Mouse (Mus musculus) gastrocnemius, postnatal 4 days (tissue): ENCODE data around the gene Atp5b. TPM values are rescaled to one million over a fixed set of nuclear protein-coding genes. Genes with fewer than 3 reads are reported as not detected.
"Not testable (repeated sequence)": the region's sequence is repeated elsewhere in the genome, so short reads cannot be mapped to it uniquely, and the experiment has no call there.

Experiments
- DNase-seq, 2 experiments: peaks; one replicate each; pipeline ENCODE4 v3.0.0; 2021 to 2022; ENCODE audit warnings: low spot score in 2 of 2, mixed read lengths in 2 of 2
- total RNA-seq, 2 experiments: library from RNA; stranded (reverse); gene quantifications; 2 replicates each; pipeline ENCODE4 v1.2.3; 2021

Gene Atp5b
- total RNA-seq, 2 experiments from 2014 or later: 3,386 to 3,414 TPM

DNA sequence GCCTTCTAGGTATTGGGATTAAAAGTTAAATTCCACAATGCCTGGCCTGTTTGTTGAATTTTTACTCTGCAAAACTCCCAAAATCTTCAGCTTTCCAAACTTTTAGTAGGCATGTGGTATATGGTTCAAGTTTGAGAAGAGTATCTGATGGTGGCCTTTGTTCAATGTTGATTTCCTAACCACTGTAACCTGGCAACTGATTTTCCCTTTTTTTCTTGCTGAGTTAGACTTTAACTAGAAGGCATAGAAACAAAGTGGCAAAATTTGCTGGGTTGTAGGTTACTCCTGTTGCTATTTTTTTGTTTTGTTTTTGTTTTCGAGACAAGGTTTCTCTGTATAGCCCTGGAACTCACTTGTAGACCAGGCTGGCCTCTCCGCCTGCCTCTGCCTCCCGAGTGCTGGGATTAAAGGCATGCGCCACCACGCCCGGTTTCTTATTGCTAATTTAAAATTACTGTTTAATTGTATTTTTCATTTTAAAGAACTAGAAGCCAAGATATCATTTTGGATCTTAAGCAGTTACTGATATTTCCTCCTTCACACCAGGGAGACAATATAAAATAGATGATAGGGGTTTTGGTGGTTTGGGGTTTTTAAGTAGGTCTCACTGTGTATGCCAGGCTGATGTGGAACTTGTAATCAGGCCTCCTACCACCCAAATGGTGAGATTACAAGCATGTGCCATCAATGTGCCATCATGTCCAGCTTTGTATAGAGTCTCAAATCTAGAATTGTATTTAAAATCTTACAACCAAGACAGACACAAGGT is 20.7 kb upstream of the Atp5b start:
- no peak for DNase-seq

DNA sequence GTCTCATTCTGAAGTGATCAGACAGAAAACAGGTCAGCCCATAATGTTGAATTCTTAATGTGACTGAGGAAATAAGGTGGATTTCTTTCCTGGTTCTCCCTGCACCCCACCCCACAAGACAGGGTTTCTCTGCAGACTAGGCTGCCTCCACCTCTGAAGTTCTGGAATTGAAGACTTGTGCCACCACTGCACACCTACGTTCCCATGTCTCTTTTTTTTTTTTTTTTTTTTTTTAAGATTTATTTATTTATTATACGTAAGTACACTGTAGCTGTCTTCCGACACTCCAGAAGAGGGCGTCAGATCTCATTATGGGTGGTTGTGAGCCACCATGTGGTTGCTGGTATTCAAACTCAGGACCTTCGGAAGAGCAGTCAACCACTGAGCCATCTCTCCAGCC is 17.0 kb upstream of the Atp5b start:
- no peak for DNase-seq

DNA sequence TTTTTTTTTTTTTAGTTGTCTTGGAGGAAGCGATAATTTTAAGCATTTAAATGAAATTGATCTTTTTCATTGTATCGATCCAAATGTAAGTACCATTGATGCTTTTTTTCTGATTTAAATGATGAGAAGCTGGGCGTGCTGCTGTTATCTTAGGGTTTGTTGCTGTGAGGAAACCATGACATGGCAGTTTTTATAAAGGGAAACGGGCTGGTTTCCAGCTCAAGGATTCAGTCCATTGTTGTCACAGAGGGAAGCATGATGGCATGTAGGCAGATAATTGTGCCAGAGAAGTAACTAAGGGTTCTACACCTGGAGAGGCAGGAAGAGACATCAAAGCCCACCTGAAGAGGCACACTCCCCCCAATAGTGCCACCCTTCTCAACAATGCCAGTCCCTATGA is 13.9 kb upstream of the Atp5b start:
- DNase-seq: no peak

DNA sequence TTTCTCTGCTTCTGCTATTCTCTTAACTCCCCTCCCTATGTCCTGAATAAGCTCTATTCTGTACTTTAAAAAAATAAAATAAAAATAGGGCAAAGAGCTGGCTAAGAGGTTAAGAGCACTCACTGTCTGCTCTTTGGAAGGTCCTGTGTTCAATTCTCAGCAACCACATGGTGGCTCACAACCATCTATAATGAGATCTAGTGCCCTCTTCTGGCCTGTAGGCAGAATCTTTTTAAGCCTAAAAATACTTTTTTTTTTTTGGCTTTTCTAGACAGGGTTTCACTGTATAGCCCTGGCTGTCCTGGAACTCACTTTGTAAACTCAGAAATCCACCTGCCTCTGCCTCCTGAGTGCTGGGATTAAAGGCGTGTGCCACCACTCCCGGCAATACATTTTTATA is 12.6 kb upstream of the Atp5b start:
- DNase-seq: not testable (repeated sequence)

DNA sequence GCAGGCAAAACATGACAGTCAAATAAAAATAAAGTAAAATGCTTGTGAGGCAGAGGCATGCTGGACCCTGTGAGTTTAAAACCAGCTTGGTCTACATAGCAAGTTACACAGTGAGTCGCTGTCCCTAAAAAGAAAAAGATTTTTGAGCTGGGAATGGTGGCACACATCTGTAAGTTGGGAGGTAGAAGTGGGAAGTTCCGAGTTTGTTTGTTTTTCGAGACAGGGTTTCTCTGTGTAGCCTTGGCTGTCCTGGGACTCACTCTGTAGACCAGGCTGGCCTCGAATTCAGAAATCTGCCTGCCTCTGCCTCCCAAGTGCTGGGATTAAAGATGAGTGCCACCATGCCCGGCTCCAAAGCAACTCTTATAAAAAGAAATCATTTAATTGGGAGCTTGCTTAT is 4.8 kb upstream of the Atp5b start:
- DNase-seq: not testable (repeated sequence)

DNA sequence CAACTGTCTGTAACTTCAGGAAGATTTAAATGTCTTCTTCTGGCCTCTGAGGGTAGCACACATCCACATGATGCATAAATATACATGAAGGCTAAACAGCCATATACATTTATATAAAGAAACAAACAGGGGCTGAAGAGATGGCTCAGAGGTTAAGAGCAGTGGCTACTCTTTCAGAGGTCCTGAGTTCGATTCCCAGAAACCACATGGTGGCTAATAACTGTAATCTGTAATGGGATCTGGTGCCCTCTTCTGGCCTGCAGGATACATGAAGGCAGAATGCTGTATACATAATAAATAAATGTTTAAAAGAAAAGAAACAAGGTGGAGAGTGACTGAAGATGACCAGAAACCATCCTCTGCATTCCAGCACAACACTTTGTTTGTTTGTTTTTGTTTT is 2.6 kb upstream of the Atp5b start:
- DNase-seq: no peak

DNA sequence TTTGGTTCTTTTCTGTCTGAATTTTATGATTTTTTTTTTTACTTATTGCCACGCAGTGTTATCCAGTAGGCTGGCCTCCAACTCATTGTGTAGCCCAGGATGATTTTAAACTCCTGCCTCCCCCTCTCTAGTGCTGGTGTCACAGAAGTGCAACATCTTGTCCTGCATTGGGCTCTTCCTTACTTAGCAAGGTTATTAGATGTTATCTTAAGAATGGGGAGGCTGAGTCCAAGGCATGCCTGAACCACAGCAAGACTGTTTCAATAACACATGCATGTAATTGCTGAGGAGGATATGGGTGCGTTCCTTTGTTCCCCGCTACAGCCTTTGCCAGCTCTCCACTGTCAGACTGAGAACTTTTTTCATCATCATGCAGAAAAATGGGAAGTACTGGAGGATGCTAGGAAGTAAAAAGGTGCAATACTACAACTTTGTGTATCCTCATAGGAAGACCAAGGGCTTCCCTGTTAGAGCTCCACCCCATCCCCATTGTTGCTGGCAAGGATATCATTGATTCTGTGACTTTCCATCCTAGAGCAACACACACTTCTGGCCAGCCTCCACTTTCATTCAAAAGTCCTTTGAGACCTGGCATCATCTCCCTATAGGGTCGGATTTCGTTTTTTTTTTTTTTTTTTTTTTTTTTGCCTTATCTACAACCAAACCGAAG is 1.1 kb upstream of the Atp5b start:
- DNase-seq: no peak

DNA sequence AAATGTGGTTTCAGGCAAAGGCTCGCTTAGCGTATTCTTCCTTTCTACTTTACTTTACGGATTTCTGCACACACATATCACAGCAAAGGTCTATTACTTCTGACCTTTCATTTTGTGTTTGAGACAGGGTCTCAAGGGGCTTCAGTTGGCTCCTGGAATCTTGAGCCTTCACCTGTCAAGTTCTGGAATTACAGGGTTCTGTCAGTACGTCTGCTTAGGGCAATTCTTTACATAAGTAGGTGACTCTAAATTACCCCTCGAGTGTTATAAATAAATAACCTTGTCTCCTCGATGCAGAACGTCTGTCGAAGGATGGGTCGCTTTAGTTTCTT is 630 bp upstream of the Atp5b start:
- DNase-seq: no peak

DNA sequence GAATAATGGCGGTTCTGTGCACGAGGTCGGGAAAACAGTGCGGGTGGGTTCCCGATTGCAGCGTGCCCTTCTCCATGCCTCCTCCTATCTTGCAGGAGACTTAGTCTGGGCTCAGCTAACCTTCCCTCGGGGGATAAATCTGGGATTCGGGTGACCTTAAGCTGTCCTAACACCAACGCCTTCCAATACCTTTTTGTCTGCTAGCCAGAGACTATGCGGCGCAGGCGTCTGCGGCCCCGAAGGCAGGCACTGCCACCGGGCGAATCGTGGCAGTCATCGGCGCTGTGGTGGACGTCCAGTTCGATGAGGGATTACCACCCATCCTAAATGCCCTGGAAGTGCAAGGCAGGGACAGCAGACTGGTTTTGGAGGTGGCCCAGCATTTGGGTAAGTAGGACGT is 615 bp downstream of the Atp5b start:
- peak in 1 of 2 experiments; percentile 29 for DNase-seq

DNA sequence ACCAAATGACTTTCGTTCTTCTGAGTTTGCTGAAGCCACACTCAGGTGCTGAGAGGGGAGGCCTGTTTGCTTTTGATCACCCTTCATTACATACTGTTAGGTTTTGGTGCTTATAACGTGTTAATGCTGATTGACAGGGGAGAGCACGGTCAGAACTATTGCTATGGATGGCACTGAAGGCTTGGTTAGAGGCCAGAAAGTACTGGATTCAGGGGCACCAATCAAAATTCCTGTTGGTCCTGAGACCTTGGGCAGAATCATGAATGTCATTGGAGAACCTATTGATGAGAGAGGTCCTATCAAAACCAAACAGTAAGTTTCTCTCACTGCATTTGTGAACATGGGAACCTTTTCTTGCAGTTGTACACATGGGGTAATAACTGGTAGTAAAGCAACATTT is 1.1 kb downstream of the Atp5b start:
- DNase-seq: no peak

DNA sequence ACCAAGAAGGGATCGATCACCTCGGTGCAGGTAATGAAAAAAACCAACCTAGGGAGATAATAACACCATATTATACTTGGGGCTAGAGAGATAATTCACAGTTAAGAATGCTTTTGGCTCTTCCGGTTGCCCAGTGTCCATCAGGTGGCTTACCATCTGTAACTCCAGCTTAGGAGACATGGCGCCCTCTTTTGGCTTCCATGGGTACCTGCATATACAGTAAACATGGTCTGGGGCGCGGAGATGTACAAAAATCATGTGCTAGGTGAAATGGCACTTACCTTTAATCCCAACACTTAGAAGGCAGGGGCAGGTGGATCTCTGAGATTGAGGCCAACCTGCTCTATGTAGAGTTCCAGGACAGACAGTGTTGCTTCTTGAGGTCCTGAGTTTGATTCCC is 3.3 kb downstream of the Atp5b start:
- peak in 1 of 2 experiments; percentile 17 for DNase-seq

DNA sequence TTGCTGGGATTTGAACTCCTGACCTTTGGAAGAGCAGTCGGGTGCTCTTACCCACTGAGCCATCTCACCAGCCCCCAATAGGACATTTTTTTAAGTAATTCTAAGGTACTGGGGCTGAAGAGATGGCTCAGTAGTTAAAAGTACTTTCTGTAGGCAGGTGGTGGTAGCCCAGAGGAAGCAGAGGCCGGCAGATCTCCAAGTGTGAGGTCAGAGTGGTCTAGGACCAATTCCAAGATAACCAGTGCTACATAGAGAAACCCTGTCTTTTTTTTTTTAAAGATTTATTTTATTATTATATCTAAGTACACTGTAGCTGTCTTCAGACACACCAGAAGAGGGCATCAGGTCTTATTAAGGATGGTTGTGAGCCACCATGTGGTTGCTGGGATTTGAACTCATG is 4.1 kb downstream of the Atp5b start:
- not testable (repeated sequence) for DNase-seq

DNA sequence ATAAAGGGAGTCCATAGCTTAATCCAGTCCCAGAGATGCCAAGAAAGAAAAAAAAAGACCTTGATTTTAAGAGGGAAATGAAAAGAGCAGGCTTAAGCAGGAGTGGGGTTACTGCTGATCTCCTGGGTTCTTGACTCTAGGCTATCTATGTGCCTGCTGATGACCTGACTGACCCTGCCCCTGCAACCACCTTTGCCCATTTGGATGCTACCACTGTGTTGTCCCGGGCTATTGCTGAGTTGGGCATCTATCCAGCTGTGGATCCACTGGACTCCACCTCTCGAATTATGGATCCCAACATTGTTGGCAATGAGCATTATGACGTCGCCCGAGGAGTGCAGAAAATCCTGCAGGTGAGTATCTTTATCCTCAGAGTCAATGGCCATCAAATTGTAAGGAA is 5.1 kb downstream of the Atp5b start:
- no peak for DNase-seq

DNA sequence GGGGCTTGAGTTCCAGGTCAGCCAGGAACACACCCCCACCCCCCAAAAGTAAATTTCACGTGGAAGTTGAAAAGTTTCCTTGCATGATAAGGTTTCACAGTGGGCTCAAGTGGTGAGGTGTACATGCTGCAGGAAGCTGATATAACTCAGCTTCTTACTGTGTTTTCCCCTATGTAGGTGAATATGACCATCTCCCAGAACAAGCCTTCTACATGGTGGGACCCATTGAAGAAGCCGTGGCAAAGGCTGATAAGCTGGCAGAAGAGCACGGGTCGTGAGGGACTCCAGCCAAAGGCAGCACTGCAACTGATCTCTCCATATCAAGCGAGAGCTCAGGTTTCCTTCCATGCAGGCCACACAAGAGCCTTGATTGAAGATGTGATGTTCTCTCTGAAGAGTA is 6.8 kb downstream of the Atp5b start:
- DNase-seq: no peak

DNA sequence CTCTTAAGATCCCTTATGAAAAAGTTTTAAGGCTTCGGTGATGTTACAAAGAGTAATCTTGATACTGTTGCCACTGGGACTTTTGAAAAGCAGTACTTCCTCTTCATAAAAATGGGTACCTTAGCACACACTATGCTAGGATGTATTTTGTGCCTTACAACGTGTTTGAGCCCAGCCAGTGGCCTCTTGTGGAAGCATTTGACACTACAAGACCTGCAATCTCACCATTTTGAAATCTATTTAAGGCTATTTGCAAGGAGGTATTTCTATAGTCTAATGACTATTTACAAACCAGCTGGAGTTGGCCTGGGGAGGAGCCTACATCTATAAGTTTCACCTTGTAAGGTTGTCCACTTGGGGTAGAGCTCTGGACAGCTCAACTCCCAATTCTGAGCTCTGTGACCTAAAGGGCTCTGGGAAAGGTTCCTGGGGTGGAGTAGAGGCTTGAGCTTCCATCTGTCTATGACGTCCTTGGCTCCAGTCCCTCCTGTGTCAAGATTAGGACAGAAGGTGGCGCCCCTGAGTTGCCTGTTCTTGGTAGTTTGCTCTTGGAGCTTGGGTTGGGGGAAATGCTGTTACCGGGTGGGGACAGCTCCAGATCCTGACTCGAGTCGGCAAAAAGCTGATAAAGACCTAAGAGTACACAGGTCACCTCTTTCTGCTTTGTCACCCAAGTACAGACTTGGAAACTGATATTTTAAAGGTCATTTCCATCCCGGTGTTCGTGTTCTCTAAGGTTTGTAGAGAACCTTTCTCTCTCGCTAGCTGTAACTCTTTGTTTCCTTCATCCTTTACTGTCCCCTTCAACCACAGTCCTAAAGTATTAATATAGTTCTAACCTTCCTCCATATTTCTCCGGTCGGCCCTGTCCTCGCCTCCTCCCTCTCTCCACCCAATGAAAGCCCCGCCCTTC is 7.8 kb downstream of the Atp5b start:
- peak; percentile 77 to 88 for DNase-seq

DNA sequence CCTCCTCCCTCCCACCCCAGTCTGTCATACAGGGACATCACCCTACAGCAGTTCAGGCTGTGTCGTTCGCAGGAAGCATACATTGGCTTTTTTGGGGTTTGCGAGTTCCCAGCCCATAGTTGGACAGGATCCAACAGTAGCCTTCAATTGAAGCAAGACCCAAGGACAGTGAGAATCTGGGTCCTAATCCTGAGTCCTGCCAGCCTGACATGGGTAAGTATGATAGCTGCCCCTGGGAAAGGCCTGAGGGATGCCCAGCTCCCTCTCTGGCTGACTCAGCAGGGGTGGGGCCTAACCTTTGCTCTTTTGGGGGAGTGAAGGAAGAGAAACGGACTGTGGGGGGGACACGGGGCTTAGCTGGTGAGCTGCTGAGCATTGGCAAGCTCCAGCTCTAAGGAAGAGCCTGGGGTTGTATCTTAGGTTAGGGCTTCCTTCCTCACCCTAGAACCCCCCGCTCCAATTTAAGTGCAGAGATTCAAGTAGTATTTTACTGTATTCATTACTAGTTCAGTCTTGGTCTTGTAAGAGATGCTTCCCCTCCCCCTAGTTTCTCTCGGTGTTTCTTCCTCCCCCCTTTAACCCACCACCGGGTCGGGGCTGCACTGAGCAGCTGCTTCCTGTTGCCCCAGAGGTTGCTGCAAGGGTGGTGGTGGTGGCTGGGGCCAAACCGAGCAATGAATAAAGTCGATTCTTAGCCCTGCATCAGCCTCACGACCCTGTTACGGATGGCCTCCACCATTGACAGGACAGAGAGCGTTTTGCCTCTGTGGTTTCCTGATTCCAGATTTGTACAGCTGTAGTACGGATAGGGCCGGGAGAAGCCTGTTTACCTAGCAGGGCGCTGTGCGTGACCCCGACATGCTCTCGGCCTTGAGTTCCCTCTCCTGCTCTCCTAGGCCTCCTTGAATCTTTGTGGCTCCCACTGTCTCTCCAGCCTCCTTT is 8.8 kb downstream of the Atp5b start, which contains the start of gene Baz2a:
Baz2a (plus strand) TSS at position 14 of the 942 bp plus-strand sequence.
- peak in 1 of 2 experiments; percentile 48 for DNase-seq

DNA sequence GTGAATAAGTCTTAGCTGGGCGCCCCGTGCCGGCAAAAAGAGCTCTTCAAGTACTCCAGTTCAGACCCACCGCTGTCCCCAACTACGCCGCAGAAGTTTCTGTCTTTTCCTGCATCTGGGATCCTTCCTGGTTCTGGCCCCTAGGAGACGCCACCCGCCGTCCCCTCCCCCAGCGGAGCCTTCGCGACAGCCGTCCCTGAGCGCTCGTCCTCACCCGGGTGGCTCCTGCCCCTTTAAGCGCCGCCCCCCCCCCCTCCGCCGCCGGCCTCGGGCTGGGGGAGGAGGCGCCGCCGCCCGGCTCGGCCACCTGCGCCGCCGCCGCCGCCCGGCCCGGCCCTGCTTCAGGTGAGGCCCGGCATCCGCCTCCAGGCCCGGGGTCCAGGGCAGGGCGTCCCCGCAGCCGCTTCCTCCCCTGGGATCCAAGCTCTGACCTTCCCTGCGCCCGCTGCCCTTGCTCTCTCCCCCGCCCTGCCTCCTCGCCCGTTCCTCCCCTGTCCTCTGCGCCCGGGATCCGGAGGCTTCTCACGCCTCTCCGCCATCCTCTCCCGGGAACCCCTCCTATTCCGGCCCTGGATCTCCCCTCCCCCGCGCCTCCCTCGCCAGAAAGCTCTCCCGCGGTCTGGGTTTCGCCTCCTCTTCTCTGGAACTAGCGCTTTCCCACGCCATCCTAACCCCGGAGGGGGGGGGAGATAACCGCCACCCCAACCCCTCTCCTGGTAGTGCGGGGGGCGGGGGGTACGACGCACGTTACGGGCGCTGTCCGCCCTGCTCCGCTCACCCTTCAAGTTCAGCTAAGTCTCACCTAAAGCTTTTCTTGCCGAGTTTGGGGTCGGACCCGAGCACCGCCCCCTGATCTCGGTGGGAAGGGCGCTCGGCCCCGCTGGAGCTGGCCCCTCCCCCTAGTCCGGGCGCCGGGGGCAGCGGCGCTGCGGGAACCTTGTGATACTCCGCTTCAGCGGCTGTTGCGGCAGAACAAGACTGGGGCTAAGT is 9.7 kb downstream of the Atp5b start:
- peak; percentile 56 to 77 for DNase-seq

DNA sequence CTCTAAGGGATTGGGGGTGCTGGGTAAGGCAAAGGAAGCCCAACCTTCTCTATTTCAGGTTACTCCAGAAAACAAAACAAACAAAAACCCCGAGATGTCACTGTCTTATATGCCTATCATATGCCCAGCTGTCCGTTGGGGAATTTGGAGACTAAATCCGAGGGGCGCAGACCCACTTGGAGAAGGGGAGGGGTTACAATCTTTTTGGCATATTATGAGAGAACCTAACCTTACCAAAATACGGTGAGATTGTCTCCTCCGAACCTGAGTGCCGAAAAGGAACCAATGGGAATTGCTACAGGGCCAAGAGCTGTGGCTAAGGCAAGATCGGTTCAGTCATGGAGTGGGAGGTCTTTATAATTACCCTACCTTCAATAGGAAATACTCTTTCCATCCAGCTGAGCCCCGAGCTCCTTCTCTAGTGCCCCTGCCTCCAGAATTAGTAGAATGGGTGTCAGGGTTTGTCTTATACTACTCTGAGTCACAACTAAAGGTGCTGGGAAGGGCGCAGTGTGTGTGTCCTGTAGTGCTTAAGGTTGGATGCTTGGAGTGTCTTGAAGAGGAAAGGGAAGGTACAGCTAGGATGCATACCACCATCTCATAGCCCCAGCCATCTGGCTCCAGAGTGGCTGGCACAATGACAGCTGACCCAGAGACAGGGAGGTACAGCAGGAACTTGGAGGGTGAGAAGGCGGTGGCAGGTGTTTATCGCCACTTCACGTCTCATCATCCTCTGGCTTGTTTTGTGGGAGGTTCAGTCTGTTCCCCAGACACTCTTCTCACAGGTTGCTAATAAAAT is 10.6 kb downstream of the Atp5b start:
- DNase-seq: no peak
